Mouse (Mus musculus): Measurements from ENCODE around the gene Tmem120b. TPM values are rescaled to one million over a fixed set of nuclear protein-coding genes. Genes with fewer than 3 reads are reported as not detected.

Gene Tmem120b
- polyA plus RNA-seq, 1 experiment from 2014 or later = 13.0 TPM

DNA sequence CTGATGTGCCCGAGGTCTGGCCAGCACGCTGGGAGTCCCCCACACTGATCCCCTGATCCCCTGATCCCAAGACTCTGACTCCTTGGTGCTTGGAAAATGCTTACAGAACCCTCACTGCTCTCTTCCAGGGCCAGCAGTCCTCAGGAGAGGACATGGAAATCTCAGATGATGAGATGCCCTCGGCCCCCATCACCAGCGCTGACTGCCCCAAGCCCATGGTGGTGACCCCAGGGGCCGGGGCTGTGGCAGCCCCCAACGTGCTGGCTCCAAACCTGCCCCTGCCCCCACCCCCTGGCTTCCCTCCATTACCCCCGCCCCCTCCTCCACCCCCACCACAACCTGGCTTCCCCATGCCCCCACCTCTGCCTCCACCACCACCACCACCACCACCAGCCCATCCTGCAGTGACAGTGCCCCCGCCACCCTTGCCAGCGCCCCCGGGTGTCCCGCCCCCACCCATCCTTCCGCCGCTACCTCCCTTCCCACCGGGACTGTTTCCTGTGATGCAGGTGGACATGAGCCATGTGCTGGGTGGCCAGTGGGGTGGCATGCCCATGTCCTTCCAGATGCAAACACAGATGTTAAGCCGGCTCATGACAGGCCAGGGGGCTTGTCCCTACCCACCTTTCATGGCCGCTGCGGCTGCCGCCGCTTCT lies 83.6 kb downstream of the Tmem120b start:
- Histone ChIP-seq H3K36me3 (peaks cover 91% of the 10 kb centered on the region), H3K27me3 (replicated peaks) (no peaks in the 10 kb centered on the region), H3K9me3 (replicated peaks) (no peaks in the 10 kb centered on the region), H3K27ac (ENCODE audit: poor library complexity, severe bottlenecking) (no peak overlapping the region), H3K4me3 (no peak overlapping the region), H3K9ac (no peak overlapping the region), H3K4me2 (no peak overlapping the region), H3K4me1 (replicated peaks) (peaks cover 39% of the 10 kb centered on the region)
- no peak for ATAC-seq (ENCODE audit: insufficient number of reproducible peaks, low FRiP score)
- 94% methylated on average over 19 of the region's 19 CpGs for WGBS

DNA sequence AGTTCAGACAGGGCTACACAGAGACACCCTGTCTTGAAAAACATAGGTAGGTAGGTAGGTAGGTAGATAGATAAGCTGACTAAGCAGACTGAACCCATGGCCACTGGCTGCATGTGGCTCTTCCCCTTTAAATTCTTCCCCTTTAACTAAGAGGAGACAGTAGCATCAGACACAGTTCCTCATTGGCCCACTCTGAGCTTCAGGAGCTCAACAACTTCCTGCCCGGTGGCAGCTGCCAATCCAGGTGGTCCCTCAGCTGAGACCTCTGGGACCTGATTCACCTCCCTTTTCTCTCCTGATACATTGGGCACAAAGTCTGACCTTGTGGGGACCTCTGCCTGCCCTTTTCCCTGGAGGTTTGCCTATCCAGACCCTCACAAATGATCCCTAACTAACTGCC lies 84.7 kb downstream of the Tmem120b start:
- Histone ChIP-seq H3K27me3 (replicated peaks) (no peaks in the 10 kb centered on the region), H3K9me3 (replicated peaks) (no peaks in the 10 kb centered on the region), H3K4me1 (replicated peaks) (peaks cover 45% of the 10 kb centered on the region), H3K27ac (ENCODE audit: poor library complexity, severe bottlenecking) (no peak overlapping the region), H3K4me2 (no peak overlapping the region), H3K36me3 (peaks cover 91% of the 10 kb centered on the region), H3K4me3 (no peak overlapping the region), H3K9ac (no peak overlapping the region)
- ATAC-seq (ENCODE audit: insufficient number of reproducible peaks, low FRiP score) = no peak
- WGBS = 87% methylated on average over 1 of the region's 1 CpGs

DNA sequence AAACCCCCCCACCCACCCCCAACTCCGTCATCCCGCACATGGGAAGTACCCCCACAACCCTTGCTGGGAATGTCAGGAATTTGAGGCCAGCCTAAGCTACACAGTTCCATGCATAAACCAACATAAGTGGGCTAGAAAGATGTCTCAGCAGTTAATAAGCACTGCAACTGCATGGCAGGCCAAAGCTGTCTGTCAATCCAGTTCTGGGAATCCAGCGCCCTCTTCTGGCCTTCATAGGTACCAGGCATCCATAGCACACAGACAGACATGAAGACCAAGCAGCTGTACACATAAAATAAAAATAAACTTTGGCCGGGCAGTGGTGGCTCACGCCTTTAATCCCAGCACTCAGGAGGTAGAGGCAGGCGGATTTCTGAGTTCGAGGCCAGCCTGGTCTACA lies 87.2 kb downstream of the Tmem120b start:
- no peak overlapping the region for H3K9ac ChIP-seq
- H3K36me3 ChIP-seq = peaks cover 95% of the 10 kb centered on the region
- ATAC-seq (ENCODE audit: insufficient number of reproducible peaks, low FRiP score) = no peak; the same call in 1 of the 2 replicates
- H3K4me1 ChIP-seq (replicated peaks) = peaks cover 20% of the 10 kb centered on the region
- H3K27me3 ChIP-seq (replicated peaks) = no peaks in the 10 kb centered on the region
- no peak overlapping the region for H3K4me2 ChIP-seq
- 53% methylated on average over 7 of the region's 7 CpGs for WGBS
- H3K4me3 ChIP-seq = no peak overlapping the region
- no peaks in the 10 kb centered on the region for H3K9me3 ChIP-seq (replicated peaks)
- H3K27ac ChIP-seq (ENCODE audit: poor library complexity, severe bottlenecking) = no peak overlapping the region

DNA sequence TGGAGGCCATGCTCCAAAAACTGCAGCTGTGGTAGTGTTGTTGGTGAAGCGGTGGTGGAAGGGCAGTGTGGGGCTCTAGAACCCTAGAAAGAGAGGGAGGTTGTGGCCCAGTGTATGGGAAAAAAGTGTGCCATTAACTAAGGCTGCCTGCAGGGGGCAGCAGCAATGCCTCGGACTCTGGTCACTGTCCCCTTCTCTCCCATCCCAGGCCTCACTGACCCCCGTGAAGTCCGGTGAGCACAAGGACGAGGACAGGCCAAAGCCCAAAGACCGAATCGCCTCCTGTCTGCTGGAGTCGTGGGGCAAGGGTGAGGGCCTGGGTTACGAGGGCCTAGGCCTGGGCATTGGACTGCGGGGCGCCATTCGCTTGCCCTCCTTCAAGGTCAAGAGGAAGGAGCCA lies 88.5 kb downstream of the Tmem120b start:
- no peak overlapping the region for H3K4me2 ChIP-seq
- 81% methylated on average over 12 of the region's 12 CpGs for WGBS
- no peak for ATAC-seq (ENCODE audit: insufficient number of reproducible peaks, low FRiP score)
- no peak overlapping the region for H3K4me3 ChIP-seq
- no peak overlapping the region for H3K9ac ChIP-seq
- H3K27me3 ChIP-seq (replicated peaks) = no peaks in the 10 kb centered on the region
- H3K9me3 ChIP-seq (replicated peaks) = no peaks in the 10 kb centered on the region
- H3K27ac ChIP-seq (ENCODE audit: poor library complexity, severe bottlenecking) = no peak overlapping the region
- peaks cover 95% of the 10 kb centered on the region for H3K36me3 ChIP-seq
- H3K4me1 ChIP-seq (replicated peaks) = peaks cover 7% of the 10 kb centered on the region; the same call in 1 of the 2 replicates

DNA sequence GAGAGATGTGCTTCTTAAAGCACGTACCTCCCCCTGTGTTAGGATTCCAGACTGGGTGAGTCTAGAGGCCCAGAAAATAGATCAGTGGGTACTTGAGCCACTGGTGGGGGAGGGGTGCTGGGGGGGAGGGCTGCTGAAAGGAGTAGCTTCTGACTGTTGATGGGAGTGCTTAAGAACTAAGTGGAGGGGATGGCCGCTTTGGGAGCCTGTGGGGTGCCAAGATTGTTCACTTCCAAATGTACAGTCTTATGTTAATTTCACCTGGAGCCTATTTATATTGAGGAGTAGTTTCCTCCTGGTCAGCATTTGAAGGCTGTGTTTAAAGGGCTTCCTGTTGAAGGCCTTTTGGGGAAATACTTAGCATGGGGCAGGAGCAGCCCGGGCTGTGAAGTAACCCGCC lies 89.8 kb downstream of the Tmem120b start:
- Histone ChIP-seq H3K9ac (no peak overlapping the region), H3K36me3 (peaks cover 95% of the 10 kb centered on the region), H3K27ac (ENCODE audit: poor library complexity, severe bottlenecking) (no peak overlapping the region), H3K4me2 (no peak overlapping the region), H3K4me1 (replicated peaks) (peaks cover 7% of the 10 kb centered on the region; the same call in 1 of the 2 replicates), H3K27me3 (replicated peaks) (no peaks in the 10 kb centered on the region), H3K9me3 (replicated peaks) (no peaks in the 10 kb centered on the region), H3K4me3 (no peak overlapping the region)
- no peak for ATAC-seq (ENCODE audit: insufficient number of reproducible peaks, low FRiP score)
- WGBS = 73% methylated on average over 4 of the region's 4 CpGs

DNA sequence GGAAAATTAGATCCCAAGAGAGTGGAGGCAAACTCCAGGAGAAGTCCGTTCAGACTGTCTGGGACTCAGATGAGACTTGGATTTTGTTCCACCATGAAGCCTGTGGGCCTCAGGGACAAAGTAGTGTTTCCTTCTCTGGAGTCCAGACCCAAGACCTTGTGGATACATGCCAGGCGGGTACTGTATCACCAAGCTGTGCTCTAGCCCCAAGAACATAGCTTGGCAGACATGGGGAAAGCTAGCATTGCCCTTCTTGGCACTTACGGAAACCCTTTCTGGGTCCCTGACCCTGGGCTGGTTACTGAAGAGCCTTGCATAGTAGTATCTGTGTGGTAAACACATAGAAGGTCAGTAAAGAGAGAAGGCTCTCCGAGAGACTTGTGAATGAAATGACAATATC lies 91.2 kb downstream of the Tmem120b start:
- ATAC-seq (ENCODE audit: insufficient number of reproducible peaks, low FRiP score) = no peak
- no peaks in the 10 kb centered on the region for H3K9me3 ChIP-seq (replicated peaks)
- H3K36me3 ChIP-seq = peaks cover 95% of the 10 kb centered on the region
- 97% methylated on average over 4 of the region's 4 CpGs for WGBS
- H3K27me3 ChIP-seq (replicated peaks) = no peaks in the 10 kb centered on the region
- H3K9ac ChIP-seq = no peak overlapping the region
- H3K27ac ChIP-seq (ENCODE audit: poor library complexity, severe bottlenecking) = no peak overlapping the region
- no peak overlapping the region for H3K4me3 ChIP-seq
- peaks cover 7% of the 10 kb centered on the region; the same call in 1 of the 2 replicates for H3K4me1 ChIP-seq (replicated peaks)
- H3K4me2 ChIP-seq = no peak overlapping the region

DNA sequence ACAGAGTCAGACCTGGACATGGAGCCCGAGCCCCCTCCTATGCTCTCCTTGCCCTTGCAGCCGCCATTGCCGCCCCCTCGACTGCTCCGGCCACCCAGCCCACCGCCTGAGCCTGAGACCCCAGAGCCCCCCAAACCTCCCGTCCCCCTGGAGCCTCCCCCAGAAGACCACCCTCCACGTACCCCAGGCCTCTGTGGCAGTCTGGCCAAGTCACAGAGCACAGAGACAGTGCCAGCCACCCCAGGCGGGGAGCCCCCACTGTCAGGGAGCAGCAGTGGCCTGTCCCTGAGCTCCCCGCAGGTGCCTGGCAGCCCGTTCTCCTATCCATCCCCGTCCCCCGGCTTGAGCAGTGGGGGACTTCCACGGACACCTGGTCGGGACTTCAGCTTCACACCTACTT lies 91.7 kb downstream of the Tmem120b start:
- H3K4me1 ChIP-seq (replicated peaks) = peaks cover 7% of the 10 kb centered on the region; the same call in 1 of the 2 replicates
- peaks cover 94% of the 10 kb centered on the region for H3K36me3 ChIP-seq
- H3K9me3 ChIP-seq (replicated peaks) = no peaks in the 10 kb centered on the region
- H3K4me3 ChIP-seq = no peak overlapping the region
- no peak overlapping the region for H3K27ac ChIP-seq (ENCODE audit: poor library complexity, severe bottlenecking)
- no peak for ATAC-seq (ENCODE audit: insufficient number of reproducible peaks, low FRiP score)
- 92% methylated on average over 15 of the region's 15 CpGs for WGBS
- H3K9ac ChIP-seq = no peak overlapping the region
- H3K27me3 ChIP-seq (replicated peaks) = no peaks in the 10 kb centered on the region
- no peak overlapping the region for H3K4me2 ChIP-seq

DNA sequence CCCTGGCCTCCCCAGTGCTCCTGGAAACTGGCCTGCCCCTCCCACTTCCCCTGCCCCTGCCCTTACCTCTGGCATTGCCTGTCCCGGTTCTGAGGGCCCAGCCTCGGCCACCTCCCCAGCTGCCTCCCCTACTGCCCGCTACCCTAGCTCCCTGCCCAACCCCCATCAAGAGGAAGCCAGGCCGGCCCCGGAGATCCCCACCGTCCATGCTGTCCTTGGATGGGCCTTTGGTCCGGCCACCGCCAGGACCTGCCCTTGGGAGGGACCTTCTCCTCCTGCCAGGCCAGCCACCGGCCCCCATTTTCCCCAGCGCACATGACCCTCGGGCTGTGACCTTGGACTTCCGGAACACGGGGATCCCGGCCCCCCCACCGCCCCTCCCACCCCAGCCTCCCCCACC lies 92.1 kb downstream of the Tmem120b start:
- 92% methylated on average over 15 of the region's 15 CpGs for WGBS
- H3K4me1 ChIP-seq (replicated peaks) = peaks cover 7% of the 10 kb centered on the region; the same call in 1 of the 2 replicates

DNA sequence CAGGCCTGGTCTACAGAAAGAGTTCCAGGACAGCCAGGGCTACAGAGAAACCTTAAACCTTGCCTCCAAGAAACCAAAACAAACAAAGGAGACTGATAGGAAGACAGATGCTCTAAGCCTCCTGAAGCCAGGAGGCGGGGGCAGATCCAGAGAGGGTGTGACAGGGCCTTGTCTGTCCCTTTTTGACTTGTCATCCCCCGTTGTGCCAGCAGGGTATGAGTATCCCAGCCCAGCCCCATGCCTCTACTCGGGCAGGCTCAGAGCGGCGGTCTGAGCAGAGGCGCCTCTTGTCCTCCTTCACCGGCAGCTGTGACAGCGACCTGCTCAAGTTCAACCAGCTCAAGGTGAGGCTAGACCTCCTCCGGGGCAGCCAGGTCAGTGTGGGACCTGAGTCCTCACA lies 94.7 kb downstream of the Tmem120b start:
- WGBS = 74% methylated on average over 9 of the region's 9 CpGs
- Histone ChIP-seq H3K4me3 (no peak overlapping the region), H3K4me1 (replicated peaks) (0 out of 2 replicates have a peak, but pooled peaks cover under 1% of the 10 kb centered on the region), H3K27ac (ENCODE audit: poor library complexity, severe bottlenecking) (no peak overlapping the region), H3K9me3 (replicated peaks) (no peaks in the 10 kb centered on the region), H3K4me2 (no peak overlapping the region), H3K27me3 (replicated peaks) (no peaks in the 10 kb centered on the region), H3K9ac (no peak overlapping the region), H3K36me3 (peaks cover 87% of the 10 kb centered on the region)
- ATAC-seq (ENCODE audit: insufficient number of reproducible peaks, low FRiP score) = no peak; the same call in 1 of the 2 replicates

More for the DNA sequence above, 92.1 kb downstream of the Tmem120b start:
- H3K9me3 ChIP-seq (replicated peaks) = no peaks in the 10 kb centered on the region
- ATAC-seq (ENCODE audit: insufficient number of reproducible peaks, low FRiP score) = no peak
- H3K36me3 ChIP-seq = peaks cover 90% of the 10 kb centered on the region
- H3K27ac ChIP-seq (ENCODE audit: poor library complexity, severe bottlenecking) = no peak overlapping the region
- no peak overlapping the region for H3K9ac ChIP-seq
- H3K4me3 ChIP-seq = no peak overlapping the region
- no peaks in the 10 kb centered on the region for H3K27me3 ChIP-seq (replicated peaks)
- H3K4me2 ChIP-seq = no peak overlapping the region

DNA sequence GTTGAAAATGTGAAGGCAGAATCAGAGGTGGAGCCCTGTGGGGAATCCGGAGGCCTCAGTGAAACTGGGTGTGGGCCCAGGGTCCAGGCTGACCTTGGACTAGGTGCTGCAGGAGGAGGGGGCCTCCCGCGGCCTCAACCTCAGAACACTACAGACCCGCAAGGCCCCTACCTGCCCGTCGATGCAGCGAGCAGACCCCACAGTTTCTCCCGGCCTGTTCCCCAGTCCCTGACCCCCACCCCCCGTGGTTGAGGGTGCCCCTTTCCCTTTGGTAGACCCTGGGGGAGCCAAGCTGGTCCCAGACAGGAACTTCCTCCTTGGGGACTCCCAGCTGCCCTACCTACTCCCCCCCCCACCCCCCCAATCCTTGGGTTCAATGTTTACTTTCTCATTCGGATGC lies 98.2 kb downstream of the Tmem120b start:
- Histone ChIP-seq H3K4me1 (replicated peaks) (no peaks in the 10 kb centered on the region), H3K4me3 (no peak overlapping the region), H3K9me3 (replicated peaks) (no peaks in the 10 kb centered on the region), H3K27me3 (replicated peaks) (no peaks in the 10 kb centered on the region), H3K36me3 (peaks cover 54% of the 10 kb centered on the region), H3K27ac (ENCODE audit: poor library complexity, severe bottlenecking) (no peak overlapping the region), H3K9ac (no peak overlapping the region), H3K4me2 (no peak overlapping the region)
- ATAC-seq (ENCODE audit: insufficient number of reproducible peaks, low FRiP score) = no peak
- 91% methylated on average over 10 of the region's 10 CpGs for WGBS

Measured in heart, embryonic 12.5 days (tissue).